Mouse (Mus musculus): ENCODE measurements around the gene Acvr2b.

DNA sequence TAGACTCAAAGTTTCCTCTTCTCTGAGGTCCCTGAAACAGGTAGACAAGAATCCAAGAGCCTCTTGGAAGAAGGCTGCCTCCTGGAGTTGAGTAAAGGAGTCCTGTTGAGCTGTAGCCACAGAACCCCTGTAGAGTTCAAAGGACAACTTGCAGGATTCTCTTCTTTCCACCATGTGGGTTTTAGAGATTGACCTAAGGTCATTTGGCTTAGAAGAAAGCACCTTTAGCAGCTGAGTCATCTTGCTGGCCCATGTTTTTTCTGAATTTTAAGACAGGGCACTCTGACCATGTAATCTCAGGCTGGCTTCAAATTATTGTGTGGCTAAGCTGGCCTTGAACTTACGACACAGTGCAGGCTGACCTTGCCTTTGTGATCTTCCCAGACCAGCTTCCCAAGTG is 71.1 kb downstream of the Acvr2b start:
- TF ChIP-seq POLR2A (IDR thresholded peaks at IDR 0.05; ENCODE audit: borderline replicate concordance, extremely low read depth, insufficient read depth, insufficient read length, poor library complexity, severe bottlenecking) (no peak), CTCF (IDR thresholded peaks at IDR 0.05; ENCODE audit: borderline replicate concordance, extremely low read depth, insufficient read depth, insufficient read length) (no peak)

Data from brain, embryonic 14.5 days (tissue).